Mouse (Mus musculus) lung, postnatal 0 days (tissue): ENCODE results near the gene Kat6b.

ENCODE experiments used
- CTCF ChIP-seq: IDR thresholded peaks from 2 replicates; pipeline ENCODE4 v1.5.1; 2016; ENCODE audit warnings: antibody characterized with exemption, mild to moderate bottlenecking
- EP300 ChIP-seq: IDR thresholded peaks from 2 replicates; pipeline ENCODE4 v1.6.1; 2016; ENCODE audit warnings: antibody characterized with exemption, mild to moderate bottlenecking, control low read depth

DNA sequence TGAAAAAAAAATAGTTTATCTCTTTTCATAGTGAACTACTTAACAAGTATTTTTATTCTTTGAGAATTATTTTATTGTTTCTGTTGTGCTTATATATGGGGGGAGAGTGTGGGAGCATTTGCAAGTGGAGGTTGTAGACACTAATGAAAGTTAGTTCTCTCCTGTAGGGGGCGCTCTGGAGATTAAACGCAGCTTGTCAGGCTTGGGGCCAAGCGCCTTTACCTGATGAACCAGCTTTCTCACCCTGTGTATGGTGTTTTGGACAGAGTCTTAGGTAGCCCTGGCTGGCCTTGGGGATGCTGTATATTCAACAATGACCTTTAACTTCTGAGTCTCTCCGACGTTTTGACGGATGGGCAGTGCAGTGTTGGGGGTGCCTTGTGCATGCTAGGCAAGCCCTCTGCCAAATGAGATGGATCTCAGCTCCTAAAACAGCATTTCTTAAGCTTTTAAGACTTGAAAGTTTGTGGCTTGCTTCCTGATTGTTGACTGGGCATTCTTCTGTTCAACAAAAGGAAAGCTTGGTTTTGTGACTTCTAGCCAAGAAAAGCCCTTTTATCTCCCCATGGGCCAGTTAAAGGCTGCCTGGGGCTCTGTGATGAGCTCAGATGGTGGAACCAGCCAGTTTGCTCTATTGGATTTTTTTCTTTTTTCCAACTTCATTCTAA is 103.4 kb downstream of the Kat6b start:
- TF ChIP-seq CTCF (peak; percentile 53), EP300 (no peak)
